Mouse (Mus musculus): ENCODE data around the gene Znrf3.
A peak's percentile ranks its signal among the peaks of the same experiment; 100 is the strongest.

The Znrf3 gene

DNA sequence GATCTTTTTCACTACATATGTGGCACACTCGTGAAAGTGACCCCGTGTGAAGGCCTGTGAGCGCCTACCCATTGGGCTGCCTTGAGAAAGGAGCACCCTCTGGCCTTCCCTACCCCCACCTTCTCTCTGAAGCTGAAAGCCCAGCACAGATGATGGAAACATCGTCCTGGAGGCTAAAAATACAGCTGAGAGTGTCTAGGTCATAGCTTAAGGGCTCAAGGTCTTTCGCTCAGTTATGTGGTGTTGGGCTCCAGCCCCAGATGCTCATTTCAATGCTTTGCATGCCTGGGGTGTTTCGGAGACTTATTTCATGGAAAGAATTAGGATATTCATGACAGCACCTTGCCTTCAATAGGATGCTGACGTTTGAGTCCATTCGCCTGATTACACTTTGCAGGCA lies 178.9 kb downstream of the Znrf3 start:
- no peak for DNase-seq

DNA sequence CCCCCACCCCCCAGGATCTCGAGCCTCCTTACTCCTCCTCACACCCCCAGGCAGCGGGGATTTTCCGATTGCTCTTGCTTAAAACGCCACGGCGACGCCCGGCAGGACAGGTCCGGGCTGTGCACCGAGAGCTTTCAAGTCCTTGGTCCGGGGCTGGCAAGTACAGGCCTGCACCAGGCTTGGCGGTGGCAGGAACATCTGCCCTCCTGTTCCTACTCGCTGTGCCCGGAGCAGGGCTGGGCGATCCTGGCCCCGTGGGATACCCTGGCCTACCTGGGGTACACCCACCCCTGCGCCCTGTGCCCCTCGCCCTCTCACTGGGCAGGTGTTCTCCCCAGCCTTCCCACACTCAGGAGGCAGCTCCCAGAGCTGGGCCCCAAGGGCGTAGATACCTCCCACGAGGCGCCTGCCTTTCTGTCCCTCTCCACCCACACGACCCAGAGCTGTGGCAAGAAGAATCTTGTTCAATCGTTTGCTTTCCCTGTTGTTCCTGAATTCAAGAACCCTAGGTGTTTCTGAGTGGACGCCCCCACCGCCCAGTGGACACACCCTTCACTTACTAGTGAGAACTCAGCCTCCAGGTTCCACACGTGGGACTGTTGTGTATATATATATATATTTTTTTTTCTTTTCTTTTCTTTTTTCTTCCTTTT lies 181.4 kb downstream of the Znrf3 start:
- DNase-seq: no peak

DNA sequence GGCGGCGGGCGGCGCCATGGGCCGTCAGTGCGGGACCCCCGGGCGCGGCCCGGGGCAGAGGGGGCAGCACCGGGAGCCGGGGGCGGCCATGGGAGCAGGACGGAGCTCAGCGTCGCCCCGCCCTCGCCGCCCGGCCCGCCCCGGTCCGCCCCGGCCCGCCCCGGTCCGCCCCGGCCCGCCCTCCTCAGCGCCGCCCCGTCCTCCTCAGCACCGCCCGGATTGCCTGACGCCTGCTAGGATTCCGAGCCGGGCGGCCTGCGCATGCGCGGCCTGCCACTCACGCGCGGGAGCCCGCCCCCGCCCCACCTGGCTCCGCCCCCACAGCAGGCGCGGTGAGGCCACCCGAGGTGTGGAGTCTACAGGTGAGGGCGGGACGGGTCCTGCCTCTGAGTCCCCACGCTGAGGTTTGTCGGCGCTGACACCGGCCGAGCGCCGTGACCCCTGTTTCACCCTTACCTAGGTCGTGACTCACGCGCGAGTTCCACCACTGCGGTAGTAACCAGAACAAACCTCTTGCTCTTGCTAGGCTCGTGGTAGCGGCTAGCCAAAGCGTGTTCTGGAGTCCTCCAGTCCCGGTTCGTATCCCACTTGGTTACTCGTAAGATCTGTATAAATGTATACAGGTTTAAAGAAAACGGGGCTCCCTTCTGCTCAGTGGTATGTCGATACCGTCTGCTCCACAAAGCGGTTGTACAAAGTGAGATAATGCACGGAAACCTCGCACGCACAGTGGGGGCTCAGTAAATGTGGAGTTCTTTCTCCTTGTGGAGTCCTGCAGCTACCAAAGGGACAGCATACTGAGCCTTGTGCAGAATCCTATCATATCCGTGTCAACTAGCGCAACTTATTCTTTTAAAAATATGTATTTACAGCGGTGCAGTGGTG lies 182.9 kb downstream of the Znrf3 start, which contains the start of gene Kremen1:
Gene Kremen1 (minus strand): TSS at position 51 of the 885 bp plus-strand sequence.
- DNase-seq: peak; percentile 92 to 96

DNA sequence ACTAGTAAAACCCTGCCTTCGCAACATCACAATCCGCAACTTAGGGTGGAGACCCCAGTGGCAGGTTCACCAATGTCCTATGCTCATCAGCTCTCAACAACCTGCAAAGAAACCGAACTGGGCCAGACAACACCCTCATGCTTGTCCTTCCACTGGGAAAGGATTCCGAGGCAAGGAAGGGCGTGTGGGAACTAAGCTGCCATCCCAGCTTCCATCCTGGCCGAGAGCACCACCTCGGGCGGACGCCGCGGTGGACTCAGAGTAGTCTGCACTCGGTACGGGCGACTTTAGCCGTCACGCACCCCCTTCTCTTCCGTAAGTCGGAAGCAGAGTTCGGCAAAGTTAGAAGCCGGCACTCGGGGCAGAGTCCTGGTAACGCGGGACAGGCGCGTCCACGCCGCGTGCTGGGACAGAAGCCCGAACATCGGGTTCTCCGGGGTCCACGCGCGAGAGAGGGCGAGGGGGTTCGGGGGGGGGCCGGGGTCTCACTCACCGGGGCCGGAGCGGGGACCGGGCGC lies 183.6 kb downstream of the Znrf3 start:
- peak; percentile 18 to 24 for DNase-seq

DNA sequence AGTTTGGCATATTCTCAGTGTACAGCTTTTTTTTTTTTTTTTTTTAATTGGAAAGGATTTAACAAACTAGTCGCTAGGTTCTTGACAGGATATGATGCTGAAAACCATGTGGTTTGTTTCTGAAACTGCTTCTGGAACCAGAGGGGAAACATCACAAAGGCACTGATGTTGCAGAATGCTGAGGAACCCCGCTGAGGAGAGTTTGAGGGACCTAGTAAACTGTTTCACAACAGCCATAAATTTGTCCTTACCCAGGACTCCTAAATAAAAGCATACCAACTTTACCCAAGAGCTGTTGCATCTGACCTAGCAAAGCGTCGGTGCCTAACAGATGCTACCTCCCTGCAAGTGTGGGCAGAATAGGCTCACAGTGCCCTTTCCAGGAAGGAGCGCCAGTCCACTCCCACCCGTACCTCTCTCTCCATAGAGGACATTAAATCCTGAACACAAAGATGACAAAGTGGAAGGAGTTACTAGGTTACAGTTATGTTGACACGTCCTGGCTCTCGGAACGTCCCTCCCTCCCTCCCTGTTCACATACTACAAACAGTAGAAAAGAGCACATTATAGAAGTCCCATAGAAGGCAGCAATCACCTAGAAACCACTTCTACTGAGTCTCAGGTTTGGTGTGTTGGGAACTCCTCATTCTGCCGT lies 184.6 kb downstream of the Znrf3 start:
- no peak for DNase-seq

DNA sequence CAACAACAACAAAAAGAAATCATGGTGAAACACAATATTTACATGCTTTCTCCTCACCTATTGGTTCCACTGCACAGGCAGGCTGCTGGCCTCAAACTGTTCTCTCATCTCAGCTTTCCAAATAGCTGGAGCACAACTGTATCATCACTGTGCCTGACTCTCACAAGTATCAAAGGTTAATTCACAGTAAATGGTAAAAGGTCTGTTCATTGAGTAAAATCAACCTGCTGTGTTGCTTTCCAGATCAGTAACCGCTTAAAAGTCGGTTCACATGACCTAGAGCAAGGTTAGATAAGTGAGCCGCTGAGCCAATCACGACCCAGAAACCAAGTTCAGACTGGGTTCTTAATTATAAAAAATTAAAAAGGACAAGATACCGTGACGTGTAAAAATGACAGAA lies 186.6 kb downstream of the Znrf3 start:
- no peak for DNase-seq

DNA sequence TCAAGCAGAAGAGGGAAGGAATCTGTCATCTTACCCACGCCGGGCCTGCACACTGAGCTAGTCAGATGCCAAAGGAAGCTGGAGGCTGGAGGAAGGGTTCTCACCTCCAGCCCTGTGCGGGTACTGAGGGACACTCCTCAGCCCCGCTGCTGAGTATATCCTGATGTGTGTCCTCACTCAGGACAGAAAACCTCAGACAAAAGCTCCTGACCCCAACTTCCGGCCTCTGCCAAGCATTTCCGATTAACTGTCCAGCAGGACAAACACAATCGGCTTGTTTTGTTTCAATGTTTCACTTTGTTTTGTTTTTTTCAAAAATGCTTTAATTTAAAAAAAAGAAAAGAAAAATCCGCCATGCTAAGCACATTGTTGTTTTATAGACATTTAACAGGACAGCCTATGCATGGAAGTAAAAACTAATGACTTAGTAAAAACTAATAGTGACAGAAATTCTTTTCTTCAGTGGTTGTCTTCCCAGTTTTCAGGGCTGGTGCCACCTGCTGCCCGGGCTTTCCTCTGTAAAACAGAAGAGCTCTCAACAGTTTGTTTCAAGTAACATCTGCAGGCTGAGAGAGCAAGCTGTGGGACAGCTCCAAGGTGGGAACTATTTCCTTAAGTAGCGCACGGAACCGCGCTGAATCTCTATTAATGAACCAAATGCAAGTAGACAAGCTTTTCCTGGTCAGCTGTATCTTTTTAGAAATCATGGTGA lies 187.3 kb downstream of the Znrf3 start:
- DNase-seq: no peak

DNA sequence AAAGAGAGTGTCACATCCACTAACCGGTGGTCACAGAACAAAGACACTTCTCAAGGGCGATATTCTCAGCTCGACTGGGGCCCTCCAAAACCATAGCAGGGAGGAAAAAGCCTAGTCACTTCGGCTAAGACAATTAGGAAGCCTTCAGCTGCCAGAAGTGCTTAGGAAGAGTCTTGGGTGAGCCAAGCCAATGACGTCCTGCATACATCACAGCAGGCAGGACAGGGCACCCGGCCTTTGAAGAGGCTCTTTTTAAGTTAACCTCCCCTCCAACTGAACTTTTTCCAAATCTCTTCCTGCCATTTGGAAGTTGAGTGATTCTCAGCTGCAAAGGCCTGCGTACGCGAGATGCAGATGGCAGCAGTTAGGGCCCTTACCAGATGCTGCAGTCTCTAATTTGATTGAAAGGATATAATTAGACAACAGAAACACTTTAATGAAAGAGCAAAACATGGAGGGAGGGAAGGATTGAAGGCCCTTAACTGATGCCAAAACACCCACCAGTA lies 189.1 kb downstream of the Znrf3 start:
- DNase-seq: no peak

DNA sequence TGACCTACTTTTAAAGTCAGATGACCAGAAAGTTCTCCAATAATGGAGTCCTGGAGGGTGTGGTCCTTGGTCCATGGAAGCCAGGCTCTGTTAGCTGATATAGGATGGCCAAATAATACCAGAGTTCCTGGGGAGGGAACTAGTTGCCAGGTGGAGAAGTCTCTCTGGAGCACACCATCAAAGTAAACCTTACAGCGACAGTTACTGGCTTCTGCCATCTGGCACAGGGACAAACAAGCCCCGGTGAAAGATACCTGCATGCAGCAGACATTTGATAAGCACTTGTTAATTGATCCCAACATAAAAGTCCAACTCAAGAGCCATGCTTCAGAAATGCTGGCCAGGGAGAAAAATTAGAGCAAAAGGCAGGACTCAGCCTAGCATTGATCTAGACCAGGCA lies 190.6 kb downstream of the Znrf3 start:
- DNase-seq: no peak

DNA sequence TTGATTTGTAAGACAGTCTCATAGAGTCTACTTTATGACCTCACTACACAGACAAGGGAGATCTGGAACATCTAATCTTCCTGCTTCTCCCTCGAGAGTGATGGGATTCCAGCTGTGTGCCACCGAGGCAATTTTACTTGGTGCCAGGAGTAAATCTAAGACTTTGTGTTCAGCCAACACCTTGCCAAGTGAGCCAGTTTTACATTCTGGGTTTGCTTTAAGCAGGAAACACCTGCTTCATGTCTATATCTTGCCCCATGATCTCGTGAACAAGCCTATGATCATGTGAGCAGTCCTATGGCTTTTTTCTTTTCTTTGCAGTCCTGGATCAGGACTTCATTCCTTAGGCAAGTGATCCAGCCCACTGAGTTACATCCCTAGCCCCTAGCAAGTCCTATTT lies 191.1 kb downstream of the Znrf3 start:
- DNase-seq: no peak

DNA sequence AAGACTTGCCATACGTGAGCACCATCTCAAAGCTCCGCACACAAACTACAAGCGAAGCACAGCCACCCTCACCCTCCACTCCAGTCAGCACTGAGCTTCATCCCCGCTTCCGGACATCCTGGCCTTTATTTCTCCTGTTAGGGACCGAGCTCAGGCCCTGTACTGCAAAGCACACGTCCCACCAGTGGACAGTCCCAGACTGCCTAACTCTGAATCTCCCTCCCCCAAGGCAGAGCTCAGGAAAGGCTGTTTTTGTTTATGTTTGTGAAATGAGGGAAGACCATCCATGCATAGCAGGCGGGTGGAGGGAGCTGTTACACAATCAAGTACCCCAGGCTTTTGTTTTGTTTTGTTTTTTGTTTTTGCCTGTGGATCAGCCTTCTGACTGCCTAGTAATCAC lies 191.9 kb downstream of the Znrf3 start:
- no peak for DNase-seq

DNA sequence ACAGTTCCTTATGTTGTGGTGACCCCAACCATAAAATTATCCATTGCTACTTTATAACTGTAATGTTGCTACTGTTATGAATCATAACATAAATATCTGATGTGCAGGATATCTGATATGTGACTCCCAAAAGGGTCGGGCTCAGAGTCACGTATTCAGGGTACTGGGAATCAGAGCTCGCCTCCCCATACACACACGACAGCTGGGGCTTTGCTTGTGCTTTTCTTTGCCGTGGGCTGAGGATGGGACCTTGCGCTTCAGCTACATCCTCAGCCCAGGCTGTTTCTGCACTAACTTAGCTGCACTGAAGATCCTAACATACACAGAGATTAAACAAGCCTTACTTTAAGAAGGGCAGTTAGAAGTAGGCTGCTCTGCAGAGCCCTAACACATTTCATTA lies 193.5 kb downstream of the Znrf3 start:
- no peak for DNase-seq

DNA sequence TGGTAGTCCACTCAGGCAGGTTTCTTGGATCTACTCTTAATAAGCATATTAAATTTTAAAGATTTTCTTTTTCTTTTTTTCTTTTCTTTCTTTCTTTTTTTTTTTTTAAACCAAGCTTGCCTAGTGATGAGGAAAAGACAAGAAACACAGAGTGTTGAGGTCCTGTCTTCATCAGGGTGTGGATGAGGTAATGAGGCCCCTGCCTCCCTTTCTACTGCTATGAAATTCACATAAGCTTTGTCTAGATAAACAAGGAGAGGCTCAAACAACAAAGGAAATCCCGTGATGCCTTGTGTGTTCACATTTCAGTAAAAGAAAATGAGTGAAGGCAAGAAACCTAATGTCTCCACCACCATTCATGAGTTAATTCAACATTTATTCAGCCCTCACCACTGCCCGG lies 196.4 kb downstream of the Znrf3 start:
- no peak for DNase-seq

DNA sequence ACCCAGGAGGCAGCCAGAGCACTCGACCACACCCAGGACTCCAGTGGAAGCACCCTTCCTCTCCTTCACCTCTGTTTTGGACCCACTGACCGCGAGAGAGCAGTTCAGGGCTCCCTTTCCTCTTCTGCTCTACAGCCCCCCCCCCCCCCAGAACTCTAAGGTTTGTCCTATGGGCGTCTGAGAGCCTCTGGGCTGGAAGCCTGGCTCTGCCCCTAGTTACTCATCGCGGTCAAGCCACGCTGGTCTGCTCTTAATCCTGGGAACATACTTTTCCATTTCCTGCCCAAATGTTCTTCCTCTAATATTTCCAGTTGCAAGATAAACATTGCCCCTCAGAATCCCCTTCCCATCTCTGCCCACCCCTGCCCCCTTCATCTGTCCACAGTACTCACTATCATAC lies 199.2 kb downstream of the Znrf3 start:
- no peak for DNase-seq

DNA sequence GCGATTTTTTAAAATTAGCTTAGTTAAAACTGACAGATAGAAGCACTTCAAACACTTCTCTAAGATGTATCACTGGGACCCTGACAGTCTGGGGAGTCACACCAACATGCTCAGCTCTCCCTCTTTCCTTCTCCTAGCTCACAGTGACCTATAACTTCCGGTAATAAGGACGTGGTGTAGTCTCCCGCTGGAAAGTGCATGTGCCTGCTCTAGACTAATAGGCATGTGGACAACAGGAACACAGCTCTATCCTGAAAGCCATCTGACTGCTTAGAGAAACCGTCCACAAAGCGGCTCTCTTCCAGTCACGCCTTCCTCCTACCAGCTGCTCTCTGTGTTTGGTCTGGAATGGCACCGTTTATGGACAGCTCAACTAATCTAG lies 199.9 kb downstream of the Znrf3 start:
- DNase-seq: no peak

DNA sequence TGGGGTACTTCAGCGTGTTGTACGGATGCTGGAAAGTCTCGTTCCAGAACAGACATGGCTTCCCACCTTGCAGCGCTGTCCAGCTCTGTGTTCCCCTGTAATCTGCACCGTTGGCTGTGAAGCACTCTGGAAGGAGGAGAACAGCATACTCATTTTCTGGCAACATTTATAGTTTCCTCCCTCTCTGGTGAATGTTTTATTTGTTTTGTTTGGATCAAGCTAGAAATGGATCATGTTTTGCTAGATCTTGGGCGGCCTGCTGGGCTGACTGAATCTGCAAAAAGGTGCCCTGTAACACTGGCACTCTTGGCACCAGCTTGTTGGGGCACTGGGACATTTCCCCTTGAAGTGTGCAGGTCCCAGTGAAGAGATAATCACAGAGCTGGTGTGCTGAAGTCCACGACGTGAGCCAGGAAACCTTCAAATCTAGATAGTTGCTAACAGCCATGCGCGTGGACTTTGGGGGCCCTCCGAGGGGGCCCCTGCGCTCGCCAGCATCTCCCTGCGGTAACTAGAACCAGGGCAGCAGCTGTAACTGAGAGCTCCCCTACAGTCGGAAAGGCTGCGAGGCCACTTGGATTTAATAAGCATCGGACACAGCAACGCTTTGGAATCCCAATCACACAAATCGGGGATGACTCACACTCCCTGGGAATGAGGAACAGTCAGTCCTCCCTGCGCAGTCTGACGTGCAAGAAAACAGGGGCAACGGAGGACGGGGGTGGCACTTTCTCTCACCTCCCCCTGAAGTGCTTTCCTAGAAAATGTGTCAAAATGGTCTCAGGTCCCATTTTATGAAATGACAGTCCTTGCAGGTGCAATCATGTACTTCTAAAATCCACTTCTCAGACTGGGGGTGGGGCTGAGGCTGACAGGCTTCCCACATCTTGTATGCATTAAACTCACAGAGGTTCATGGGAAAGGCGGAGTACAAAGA lies 200.6 kb downstream of the Znrf3 start:
- DNase-seq: no peak

DNA sequence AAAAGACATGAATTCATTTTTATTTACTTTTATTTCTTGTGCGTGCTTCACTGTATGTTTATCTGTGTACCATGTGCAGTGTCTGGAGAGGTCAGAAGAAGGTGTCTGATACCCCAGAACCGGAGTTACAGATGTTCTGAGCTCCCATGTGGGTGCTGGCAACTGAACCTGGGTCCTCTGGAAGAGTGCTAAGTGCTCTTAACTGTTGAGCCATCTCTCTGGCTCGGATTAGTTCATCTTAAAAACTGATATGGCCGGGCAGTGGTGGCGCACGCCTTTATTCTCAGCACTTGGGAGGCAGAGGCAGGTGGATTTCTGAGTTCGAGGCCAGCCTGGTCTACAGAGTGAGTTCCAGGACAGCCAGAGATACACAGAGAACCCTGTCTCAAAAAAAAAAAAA lies 201.4 kb downstream of the Znrf3 start:
- DNase-seq: no peak

DNA sequence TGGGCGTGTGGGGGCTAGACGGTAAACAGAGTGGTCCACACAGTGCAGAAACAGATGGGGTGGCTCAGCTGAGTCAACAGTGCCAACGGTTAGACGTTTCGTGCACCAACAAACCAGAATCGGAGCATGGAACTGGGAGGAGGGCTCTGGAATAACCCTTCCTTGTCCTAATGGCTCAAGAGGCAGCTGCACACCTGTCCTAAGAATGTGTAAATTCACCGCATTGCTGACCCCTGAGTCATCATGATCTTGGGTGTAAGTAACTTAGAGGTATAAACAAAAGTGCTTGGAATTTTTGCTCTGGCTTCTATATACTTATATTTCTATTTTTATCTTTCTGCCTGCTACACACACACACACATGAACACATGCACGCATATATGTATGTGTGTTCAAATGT lies 202.5 kb downstream of the Znrf3 start:
- DNase-seq: no peak

DNA sequence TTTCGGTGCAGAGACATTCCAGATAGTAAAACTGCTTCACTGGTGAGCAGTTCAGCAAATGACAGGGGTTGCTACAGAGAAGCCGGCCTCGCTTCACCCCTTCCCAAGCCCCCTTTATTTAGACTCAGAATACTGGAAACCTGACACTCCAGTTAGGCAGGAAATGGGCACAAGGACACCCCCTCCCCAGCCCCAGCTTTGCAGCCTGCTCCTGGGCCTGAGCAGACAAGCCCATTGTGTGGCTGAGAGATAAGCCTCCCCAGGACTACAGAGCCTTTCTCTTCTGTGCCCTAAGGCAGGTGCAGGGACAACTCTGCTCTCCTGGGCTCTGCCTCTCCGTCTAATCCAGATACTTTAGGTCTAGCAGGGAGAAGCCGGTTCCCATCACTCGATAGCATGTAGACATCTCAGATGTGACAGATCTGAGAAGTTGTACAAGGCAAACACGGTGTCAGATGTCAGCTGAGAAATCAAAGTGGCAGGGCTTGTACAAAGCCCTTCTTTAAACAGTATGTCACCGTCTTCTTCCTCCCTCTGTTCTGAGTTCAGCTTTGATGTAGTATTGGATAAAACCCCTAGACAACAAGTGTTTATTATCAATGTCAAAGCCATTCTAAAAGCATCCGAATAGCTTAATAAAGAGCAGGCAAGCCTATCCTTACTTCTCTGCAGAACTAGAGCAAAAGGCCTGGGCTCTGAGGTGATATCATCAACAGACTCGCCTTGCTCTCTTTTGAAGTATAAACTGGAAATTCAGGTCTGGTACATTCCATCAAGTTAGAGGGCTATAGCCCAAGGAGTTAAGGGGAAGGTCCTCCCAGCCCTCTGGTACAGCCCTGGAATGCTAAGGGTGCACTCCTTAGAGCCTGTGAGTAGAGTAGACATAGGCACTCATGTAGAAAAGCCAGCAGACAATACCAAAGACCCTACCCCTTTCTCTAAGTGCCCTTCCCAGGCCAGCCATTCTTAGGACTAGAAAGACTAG lies 204.6 kb downstream of the Znrf3 start:
- no peak for DNase-seq

All from cerebellum, postnatal 36 days (tissue).